Mouse (Mus musculus): ENCODE measurements around the gene Bnip1. TPM values are rescaled to one million over a fixed set of nuclear protein-coding genes. Genes with fewer than 3 reads are reported as not detected.

Bnip1 gene
- polyA plus RNA-seq, 1 experiment from 2014 or later: 44.4 TPM

- no peak for DNase-seq (ENCODE audit: low spot score)
- 84% methylated on average over 3 of the region's 3 CpGs for WGBS
Observed at GRCm38 (mm10) chr17:26802886-26803285, 22.0 kb downstream of the Bnip1 start.

DNA sequence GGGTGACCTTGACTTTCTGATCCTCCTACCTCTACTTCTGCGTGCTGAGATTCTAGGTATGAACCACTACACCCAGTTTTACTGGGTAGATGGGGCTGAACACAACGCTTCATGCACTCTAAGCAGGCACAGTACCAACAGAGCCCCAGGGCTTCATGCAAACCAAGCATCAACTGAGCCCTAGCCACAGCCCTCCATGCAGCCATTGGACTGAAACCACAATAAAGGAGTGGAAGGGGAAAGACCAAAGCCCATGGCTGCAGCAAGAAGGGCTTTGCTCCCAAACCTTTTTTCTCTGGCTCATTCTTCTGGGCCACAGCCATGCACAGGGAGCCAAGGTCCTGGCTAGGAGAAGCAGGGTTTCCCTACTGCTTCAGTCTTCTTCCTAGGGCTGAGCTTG is 31.7 kb downstream of the Bnip1 start:
- H3K36me3 ChIP-seq (replicated peaks): no peaks in the 10 kb centered on the region
- H3K4me3 ChIP-seq: no peak overlapping the region
- WGBS: 82% methylated on average over 2 of the region's 2 CpGs
- H3K4me1 ChIP-seq: no peaks in the 10 kb centered on the region
- H3K27me3 ChIP-seq (replicated peaks; ENCODE audit: low read depth, poor library complexity, severe bottlenecking): peaks cover 7% of the 10 kb centered on the region; the same call in 1 of the 2 replicates
- DNase-seq (ENCODE audit: low spot score): no peak
- H3K27ac ChIP-seq (replicated peaks): no peak overlapping the region
- no peaks in the 10 kb centered on the region for H3K9me3 ChIP-seq

More at GRCm38 (mm10) chr17:26802886-26803285, 22.0 kb downstream of the Bnip1 start:
- no peaks in the 10 kb centered on the region for H3K27me3 ChIP-seq (replicated peaks; ENCODE audit: low read depth, poor library complexity, severe bottlenecking)
- H3K4me3 ChIP-seq: no peak overlapping the region
- no peak overlapping the region for H3K27ac ChIP-seq (replicated peaks)
- no peaks in the 10 kb centered on the region for H3K36me3 ChIP-seq (replicated peaks)
- H3K4me1 ChIP-seq: no peaks in the 10 kb centered on the region
- peaks cover 3% of the 10 kb centered on the region; the same call in 1 of the 2 replicates for H3K9me3 ChIP-seq

GRCm38 (mm10) chr17:26813497-26813896 is 32.6 kb downstream of the Bnip1 start:
- H3K27ac ChIP-seq (replicated peaks): no peak overlapping the region
- no peak for DNase-seq (ENCODE audit: low spot score)
- H3K4me1 ChIP-seq: no peaks in the 10 kb centered on the region
- peaks cover 7% of the 10 kb centered on the region; the same call in 1 of the 2 replicates for H3K27me3 ChIP-seq (replicated peaks; ENCODE audit: low read depth, poor library complexity, severe bottlenecking)
- 87% methylated on average over 9 of the region's 9 CpGs for WGBS
- no peak overlapping the region for H3K4me3 ChIP-seq
- H3K9me3 ChIP-seq: no peaks in the 10 kb centered on the region
- H3K36me3 ChIP-seq (replicated peaks): no peaks in the 10 kb centered on the region

- 81% methylated on average over 6 of the region's 6 CpGs for WGBS
- Histone ChIP-seq H3K36me3 (replicated peaks) (no peaks in the 10 kb centered on the region), H3K4me1 (no peaks in the 10 kb centered on the region), H3K27me3 (replicated peaks; ENCODE audit: low read depth, poor library complexity, severe bottlenecking) (0 out of 2 replicates have a peak, but pooled peaks cover 7% of the 10 kb centered on the region), H3K9me3 (no peaks in the 10 kb centered on the region), H3K27ac (replicated peaks) (no peak overlapping the region), H3K4me3 (no peak overlapping the region)
- no peak for DNase-seq (ENCODE audit: low spot score)
Observed at GRCm38 (mm10) chr17:26816810-26817209, 35.9 kb downstream of the Bnip1 start.

- Histone ChIP-seq H3K36me3 (replicated peaks) (no peaks in the 10 kb centered on the region), H3K27ac (replicated peaks) (no peak overlapping the region), H3K4me3 (no peak overlapping the region), H3K4me1 (no peaks in the 10 kb centered on the region), H3K27me3 (replicated peaks; ENCODE audit: low read depth, poor library complexity, severe bottlenecking) (no peaks in the 10 kb centered on the region), H3K9me3 (no peaks in the 10 kb centered on the region)
- no peak for DNase-seq (ENCODE audit: low spot score)
Observed at GRCm38 (mm10) chr17:26817776-26818175, 36.9 kb downstream of the Bnip1 start.

GRCm38 (mm10) chr17:26826131-26826530 is 45.3 kb downstream of the Bnip1 start:
- Histone ChIP-seq H3K27me3 (replicated peaks; ENCODE audit: low read depth, poor library complexity, severe bottlenecking) (peaks cover 11% of the 10 kb centered on the region; the same call in 1 of the 2 replicates), H3K4me3 (no peak overlapping the region), H3K9me3 (no peaks in the 10 kb centered on the region), H3K4me1 (no peaks in the 10 kb centered on the region), H3K27ac (replicated peaks) (no peak overlapping the region), H3K36me3 (replicated peaks) (no peaks in the 10 kb centered on the region)
- WGBS: 78% methylated on average over 16 of the region's 17 CpGs
- DNase-seq (ENCODE audit: low spot score): no peak

- H3K36me3 ChIP-seq (replicated peaks): no peaks in the 10 kb centered on the region
- H3K4me3 ChIP-seq: no peak overlapping the region
- no peak overlapping the region for H3K27ac ChIP-seq (replicated peaks)
- H3K4me1 ChIP-seq: peaks cover under 1% of the 10 kb centered on the region
- peak; percentile 6 for DNase-seq (ENCODE audit: low spot score)
- 76% methylated on average over 2 of the region's 2 CpGs for WGBS
- H3K27me3 ChIP-seq (replicated peaks; ENCODE audit: low read depth, poor library complexity, severe bottlenecking): peaks cover 74% of the 10 kb centered on the region
- H3K9me3 ChIP-seq: no peaks in the 10 kb centered on the region
Observed at GRCm38 (mm10) chr17:26833806-26834205, 52.9 kb downstream of the Bnip1 start.

DNA sequence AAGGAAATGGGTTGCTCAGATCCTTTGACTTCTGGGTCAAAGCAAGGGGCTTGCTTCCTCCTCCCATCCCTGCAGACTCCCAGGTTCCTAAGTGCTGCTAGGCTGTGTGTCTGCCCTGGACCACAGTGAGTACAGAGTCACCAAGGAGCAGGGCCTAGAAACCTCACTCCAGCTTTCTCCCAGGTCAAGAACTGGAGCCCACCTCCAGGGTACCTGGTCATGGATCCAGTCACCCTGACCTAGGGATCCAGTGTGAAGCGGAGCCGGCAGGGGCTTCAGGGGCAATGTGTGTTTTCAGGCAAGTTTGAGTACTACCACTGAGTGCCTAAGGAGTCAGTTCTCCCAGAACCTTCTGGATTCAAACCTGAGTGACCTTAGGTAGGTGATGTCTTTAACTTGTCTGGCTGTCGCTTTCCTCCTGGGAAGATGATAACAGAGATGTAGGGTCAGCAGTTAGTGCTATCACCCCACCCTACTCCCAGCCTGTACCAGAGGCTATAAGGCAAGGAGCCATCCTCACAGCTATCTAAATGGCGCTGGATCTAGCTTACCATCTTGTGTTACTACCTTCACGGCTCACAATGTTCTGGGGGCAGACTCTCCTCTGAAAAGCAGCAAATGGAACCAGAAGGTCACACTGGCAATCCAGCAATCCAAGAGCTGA is 53.6 kb downstream of the Bnip1 start:
- no peak overlapping the region for H3K27ac ChIP-seq (replicated peaks)
- peaks cover 7% of the 10 kb centered on the region for H3K4me1 ChIP-seq
- H3K36me3 ChIP-seq (replicated peaks): no peaks in the 10 kb centered on the region
- H3K27me3 ChIP-seq (replicated peaks; ENCODE audit: low read depth, poor library complexity, severe bottlenecking): peaks cover 74% of the 10 kb centered on the region
- no peaks in the 10 kb centered on the region for H3K9me3 ChIP-seq
- WGBS: 75% methylated on average over 5 of the region's 5 CpGs
- H3K4me3 ChIP-seq: no peak overlapping the region
- DNase-seq (ENCODE audit: low spot score): peak; percentile 3

DNA sequence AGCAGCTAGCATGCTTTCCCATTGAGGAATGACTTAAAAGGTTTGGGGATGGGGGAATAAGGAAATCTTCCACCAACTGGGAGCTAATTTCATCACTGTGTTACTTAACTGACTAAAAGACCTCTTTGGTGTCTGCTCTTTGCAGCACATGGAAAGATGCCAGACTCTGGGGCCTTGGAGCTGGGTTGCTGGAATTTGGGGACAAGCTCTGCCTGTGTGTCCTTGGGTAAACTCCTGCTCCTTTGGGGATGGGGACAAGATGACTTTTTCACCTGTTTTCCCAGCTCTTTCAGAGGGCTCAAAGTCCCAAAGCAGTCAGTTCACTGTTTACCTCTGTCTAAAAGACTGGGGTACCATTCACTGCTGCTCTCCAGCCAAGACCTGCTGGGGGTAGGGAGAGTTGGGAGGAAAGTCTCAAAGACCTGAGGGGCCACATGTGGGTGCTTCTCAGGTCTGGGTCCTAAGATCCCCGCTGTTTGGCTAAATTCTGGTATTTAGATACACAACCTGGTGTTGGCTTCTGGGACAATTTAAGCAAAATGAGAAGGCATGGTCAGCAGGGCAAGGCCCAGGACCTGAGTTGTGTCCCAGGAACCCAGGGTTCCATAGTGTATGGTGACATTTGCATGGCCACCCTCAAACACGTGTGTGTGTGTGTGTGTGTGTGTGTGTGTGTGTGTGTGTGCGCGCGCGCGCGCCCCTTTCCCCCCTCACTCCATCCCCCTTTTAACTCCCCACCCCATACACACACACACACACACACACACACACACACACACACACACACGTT is 54.3 kb downstream of the Bnip1 start:
- WGBS: 30% methylated on average over 9 of the region's 9 CpGs
- peak; percentile 7 for DNase-seq (ENCODE audit: low spot score)
- peaks cover 10% of the 10 kb centered on the region for H3K4me1 ChIP-seq
- H3K27me3 ChIP-seq (replicated peaks; ENCODE audit: low read depth, poor library complexity, severe bottlenecking): peaks cover 81% of the 10 kb centered on the region
- no peaks in the 10 kb centered on the region for H3K9me3 ChIP-seq
- no peaks in the 10 kb centered on the region for H3K36me3 ChIP-seq (replicated peaks)
- H3K4me3 ChIP-seq: no peak overlapping the region
- no peak overlapping the region for H3K27ac ChIP-seq (replicated peaks)

- H3K36me3 ChIP-seq (replicated peaks): no peaks in the 10 kb centered on the region
- 4% methylated on average over 8 of the region's 8 CpGs for WGBS
Observed at GRCm38 (mm10) chr17:26835956-26836355, 55.1 kb downstream of the Bnip1 start.

DNA sequence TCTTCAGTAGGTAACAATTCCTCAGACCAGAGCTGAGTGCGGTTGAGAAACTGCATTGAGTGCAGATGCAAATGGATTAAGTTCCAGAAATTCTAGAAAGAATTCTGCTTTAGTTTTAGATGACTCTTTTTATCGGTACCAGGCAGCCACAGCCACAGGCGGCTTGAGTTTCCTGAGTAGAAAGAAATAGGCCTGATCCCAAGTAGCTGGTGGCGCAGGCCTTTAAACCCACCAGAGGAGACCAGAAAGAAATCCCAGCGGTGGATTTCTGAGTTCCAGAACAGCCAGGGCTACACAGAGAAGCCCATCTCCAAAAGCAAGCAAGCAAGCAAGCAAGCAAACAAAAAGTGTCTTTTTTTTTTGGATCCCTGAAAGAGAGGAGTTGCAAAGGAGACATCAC is 55.5 kb downstream of the Bnip1 start:
- Histone ChIP-seq H3K36me3 (replicated peaks) (no peaks in the 10 kb centered on the region), H3K9me3 (no peaks in the 10 kb centered on the region), H3K4me3 (no peak overlapping the region), H3K27me3 (replicated peaks; ENCODE audit: low read depth, poor library complexity, severe bottlenecking) (peaks cover 93% of the 10 kb centered on the region), H3K4me1 (peaks cover 16% of the 10 kb centered on the region), H3K27ac (replicated peaks) (no peak overlapping the region)
- DNase-seq (ENCODE audit: low spot score): no peak
- WGBS: 7% methylated on average over 5 of the region's 5 CpGs

More at GRCm38 (mm10) chr17:26835956-26836355, 55.1 kb downstream of the Bnip1 start:
- Histone ChIP-seq H3K9me3 (no peaks in the 10 kb centered on the region), H3K27ac (replicated peaks) (no peak overlapping the region), H3K4me3 (no peak overlapping the region), H3K27me3 (replicated peaks; ENCODE audit: low read depth, poor library complexity, severe bottlenecking) (peaks cover 89% of the 10 kb centered on the region), H3K4me1 (peaks cover 12% of the 10 kb centered on the region)
- DNase-seq (ENCODE audit: low spot score): peak; percentile 9

DNA sequence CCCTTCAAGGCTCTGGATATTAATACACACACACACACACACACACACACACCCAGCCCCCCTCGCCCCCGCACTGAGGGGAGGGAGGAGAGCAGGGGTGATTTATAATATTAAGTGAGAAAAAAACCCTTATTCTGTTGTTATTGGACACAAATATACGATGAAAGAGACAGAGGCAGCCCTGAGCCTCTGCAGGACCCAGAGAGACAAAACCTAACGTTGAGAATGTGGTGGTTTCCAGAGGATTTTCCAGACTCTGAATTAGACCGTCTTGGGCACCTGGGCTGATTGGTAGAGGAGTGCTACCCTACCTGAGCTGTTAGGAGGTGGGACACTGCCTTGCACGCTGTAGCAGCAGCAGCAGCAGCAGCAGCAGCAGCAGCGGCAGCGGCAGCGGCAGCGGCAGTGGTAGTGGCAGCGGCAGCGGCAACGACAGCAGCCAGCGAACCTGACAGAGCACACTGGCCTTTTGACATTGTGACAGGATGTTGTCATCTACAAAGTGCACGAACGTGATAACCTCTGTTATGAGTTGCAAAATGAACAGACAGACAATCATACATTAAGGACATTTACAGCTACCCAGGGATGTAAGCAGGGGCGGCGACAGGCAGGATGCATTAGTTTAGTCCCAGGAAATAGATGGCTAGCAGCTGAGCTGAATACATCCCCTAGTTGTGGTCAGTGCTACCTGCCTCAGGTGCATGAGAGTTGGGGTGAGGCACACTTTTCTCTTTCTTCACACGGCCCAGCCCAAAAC is 56.1 kb downstream of the Bnip1 start:
- peak; percentile 55 for DNase-seq (ENCODE audit: low spot score)
- Histone ChIP-seq H3K27me3 (replicated peaks; ENCODE audit: low read depth, poor library complexity, severe bottlenecking) (peaks cover 99% of the 10 kb centered on the region), H3K27ac (replicated peaks) (no peak overlapping the region), H3K9me3 (no peaks in the 10 kb centered on the region), H3K4me1 (peaks cover 18% of the 10 kb centered on the region), H3K36me3 (replicated peaks) (no peaks in the 10 kb centered on the region), H3K4me3 (no peak overlapping the region)
- 2% methylated on average over 19 of the region's 19 CpGs for WGBS

All from embryonic facial prominence, embryonic 10.5 days (tissue).